Mouse (Mus musculus) forebrain, postnatal 0 days (tissue): ENCODE measurements around the gene Kcnh8. TPM values are rescaled to one million over a fixed set of nuclear protein-coding genes. Genes with fewer than 3 reads are reported as not detected.

Source experiments
- ATAC-seq: fragments of 200-750 bp; cut with Nextera tagmentation; 2 replicates; pipeline ENCODE4 v1.8.0; 2017; ENCODE audit warnings: mild to moderate bottlenecking, moderate library complexity
- DNase-seq: peaks from one replicate; pipeline ENCODE4 v3.0.0-alpha.2; 2015
- H3K27ac ChIP-seq: fragments of 300-500 bp; sonication (generic); 2 replicates; pipeline ENCODE4 v1.5.1; 2014; ENCODE audit warnings: low read depth, mild to moderate bottlenecking, antibody characterized with exemption, low read length, moderate library complexity, mixed read lengths
- H3K27me3 ChIP-seq: fragments of 300-500 bp; sonication (generic); 2 replicates; pipeline ENCODE4 v1.6.1; 2014; ENCODE audit warnings: mild to moderate bottlenecking, low read length, mixed read lengths; ENCODE audit not compliant: insufficient read depth
- H3K36me3 ChIP-seq: fragments of 300-500 bp; sonication (generic); 2 replicates; pipeline ENCODE4 v1.6.1; 2014; ENCODE audit warnings: mild to moderate bottlenecking, moderate library complexity; ENCODE audit not compliant: insufficient read depth
- H3K4me1 ChIP-seq: fragments of 300-500 bp; sonication (generic); 2 replicates; pipeline ENCODE4 v1.6.1; 2014; ENCODE audit warnings: antibody characterized with exemption; ENCODE audit not compliant: insufficient read depth
- H3K4me2 ChIP-seq: fragments of 300-500 bp; sonication (generic); 2 replicates; pipeline ENCODE4 v1.6.1; 2014; ENCODE audit warnings: low read depth, mild to moderate bottlenecking, moderate library complexity
- H3K4me3 ChIP-seq: fragments of 300-500 bp; sonication (generic); 2 replicates; pipeline ENCODE4 v1.5.1; 2014; ENCODE audit warnings: low read depth, low read length, mixed read lengths
- H3K9ac ChIP-seq: fragments of 300-500 bp; sonication (generic); 2 replicates; pipeline ENCODE4 v1.6.1; 2014; ENCODE audit warnings: mild to moderate bottlenecking
- H3K9me3 ChIP-seq: fragments of 300-500 bp; sonication (generic); 2 replicates; pipeline ENCODE4 v1.6.1; 2016; ENCODE audit warnings: low read length
- CTCF ChIP-seq: sonication (generic); IDR thresholded peaks from 2 replicates; pipeline ENCODE4 v1.5.1; 2016; ENCODE audit warnings: antibody characterized with exemption, control low read depth, low read depth
- WGBS: fragments of 180-500 bp; shearing (Covaris S2); extraction: QIAGEN DNeasy Blood & Tissue Kit; methylation state at CpG from one replicate; pipeline ENCODE4 v1.1.7; 2014; 5-methylcytosine and 5-hydroxymethylcytosine counted together
- polyA plus RNA-seq: library from polyadenylated mRNA; unstranded; fragments of >200 nt; fragmentation: Nextera tagmentation; extraction: Ambion mirVana; gene quantifications from 2 replicates; pipeline ENCODE4 v1.2.1, GENCODE M21; 2015
- total RNA-seq: library from RNA; depleted of rRNA; stranded (reverse); fragments of >200 nt; gene quantifications from 2 replicates; pipeline ENCODE4 v1.2.3, GENCODE M21; 2014

The Kcnh8 gene
- total and polyA plus RNA-seq, 2 experiments from 2014 or later, result 2.0 to 4.9 TPM

GRCm38 (mm10) chr17:52972735-52973134 is 370.2 kb downstream of the Kcnh8 start:
- Histone ChIP-seq H3K36me3 (no peaks in the 10 kb centered on the region), H3K4me2 (no peak overlapping the region), H3K9ac (no peak overlapping the region), H3K27me3 (no peaks in the 10 kb centered on the region), H3K27ac (no peak overlapping the region), H3K4me3 (no peak overlapping the region), H3K9me3 (no peaks in the 10 kb centered on the region), H3K4me1 (no peaks in the 10 kb centered on the region)
- DNase-seq (no peak), ATAC-seq (no peak)
- WGBS, result 93% methylated on average over 1 of the region's 1 CpGs
- TF ChIP-seq CTCF, result no peak

- DNase-seq, result peak; percentile 10
- H3K4me2 ChIP-seq, result no peak overlapping the region
- no peak; the same call in 1 of the 2 replicates for ATAC-seq
- H3K36me3 ChIP-seq, result no peaks in the 10 kb centered on the region
- no peak overlapping the region for H3K27ac ChIP-seq
- H3K27me3 ChIP-seq, result no peaks in the 10 kb centered on the region
- no peaks in the 10 kb centered on the region for H3K9me3 ChIP-seq
- no peak overlapping the region for H3K4me3 ChIP-seq
- H3K9ac ChIP-seq, result no peak overlapping the region
- no peaks in the 10 kb centered on the region for H3K4me1 ChIP-seq
- peak; percentile 40 for TF ChIP-seq CTCF
- WGBS, result 91% methylated on average over 4 of the region's 4 CpGs
Observed at GRCm38 (mm10) chr17:52980958-52981357, 378.4 kb downstream of the Kcnh8 start.
